Mouse (Mus musculus) skeletal muscle tissue, adult 2 months (tissue): ENCODE results near the gene Ier3.
"Not testable (repeated sequence)": the region's sequence is repeated elsewhere in the genome, so short reads cannot be mapped to it uniquely, and the experiment has no call there.

ENCODE experiments used
- DNase-seq: peaks from one replicate; pipeline ENCODE4 v3.0.0-alpha.2; 2012; ENCODE audit warnings: low read depth, low spot score

Gene Ier3

GRCm38 (mm10) chr17:35835424-35836140, 14.1 kb downstream of the Ier3 start:
- no peak for DNase-seq

- DNase-seq = peak; percentile 80
Observed at GRCm38 (mm10) chr17:35836178-35836965, 14.9 kb downstream of the Ier3 start.

GRCm38 (mm10) chr17:35836991-35837422, 15.5 kb downstream of the Ier3 start:
- no peak for DNase-seq

DNA sequence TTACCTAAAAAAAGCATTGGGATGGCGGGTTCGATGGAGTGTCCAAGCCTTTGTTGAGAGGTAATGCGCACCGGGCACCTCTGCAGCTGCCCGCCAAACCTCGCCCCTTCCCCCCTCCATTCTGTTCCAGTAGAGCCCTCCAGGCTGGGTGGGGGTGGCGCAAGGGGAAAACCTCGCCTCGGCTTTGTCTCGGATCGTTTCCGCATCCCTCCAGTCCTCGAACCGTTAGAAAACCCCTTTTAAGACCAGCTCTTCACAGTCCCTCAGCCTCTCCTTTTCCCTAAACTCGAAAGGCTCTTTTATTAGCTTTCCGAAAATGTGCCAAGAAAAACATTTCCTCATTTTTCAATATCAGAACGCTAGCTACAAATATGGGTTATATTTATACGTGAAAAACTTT, 16.0 kb downstream of the Ier3 start:
- DNase-seq = no peak

DNA sequence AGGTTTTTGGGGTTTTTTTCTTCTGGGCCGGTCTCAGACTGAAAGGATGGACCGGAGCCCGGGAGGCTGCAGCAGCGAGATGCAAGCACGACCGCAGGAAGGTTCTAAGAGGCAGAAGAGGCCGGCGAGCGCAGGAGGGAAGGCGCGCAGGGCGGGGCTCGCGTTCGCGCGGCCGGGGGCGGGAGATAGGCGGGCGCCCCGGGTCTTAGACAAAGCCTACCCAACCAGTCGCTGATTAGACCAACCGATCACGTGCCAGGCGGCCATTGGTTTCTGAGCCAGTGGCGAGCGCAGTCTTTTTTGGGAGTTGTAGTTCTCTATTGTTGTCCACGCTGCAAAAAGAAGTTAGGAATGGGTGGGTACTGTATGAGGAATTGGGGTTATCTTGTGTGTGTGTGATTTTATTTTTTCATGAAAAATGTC, 16.6 kb downstream of the Ier3 start, which contains the start of gene Tubb5:
Gene Tubb5 (minus strand): TSS at position 185 of the 423 bp plus-strand sequence.
- peak; percentile 93 for DNase-seq

GRCm38 (mm10) chr17:35838570-35838969, 17.1 kb downstream of the Ier3 start:
- no peak for DNase-seq

DNA sequence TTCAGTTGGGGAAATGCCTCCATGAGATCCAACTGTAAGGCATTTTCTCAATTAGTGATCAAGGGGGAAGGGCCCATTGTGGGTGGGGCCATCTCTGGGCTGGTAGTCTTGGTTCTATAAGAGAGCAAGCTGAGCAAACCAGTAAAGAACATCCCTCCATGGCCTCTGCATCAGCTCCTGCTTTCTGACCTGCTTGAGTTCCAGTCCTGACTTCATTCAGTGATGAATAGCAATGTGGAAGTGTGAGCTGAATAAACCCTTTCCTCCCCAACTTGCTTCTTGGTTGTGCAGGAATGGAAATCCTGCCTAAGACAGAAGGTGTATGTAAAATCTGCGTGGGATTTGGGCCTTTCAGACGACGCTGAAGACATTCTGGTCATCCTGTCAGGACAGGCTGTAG, 17.5 kb downstream of the Ier3 start:
- DNase-seq = not testable (repeated sequence)

GRCm38 (mm10) chr17:35840561-35840960, 19.1 kb downstream of the Ier3 start:
- no peak for DNase-seq

DNA sequence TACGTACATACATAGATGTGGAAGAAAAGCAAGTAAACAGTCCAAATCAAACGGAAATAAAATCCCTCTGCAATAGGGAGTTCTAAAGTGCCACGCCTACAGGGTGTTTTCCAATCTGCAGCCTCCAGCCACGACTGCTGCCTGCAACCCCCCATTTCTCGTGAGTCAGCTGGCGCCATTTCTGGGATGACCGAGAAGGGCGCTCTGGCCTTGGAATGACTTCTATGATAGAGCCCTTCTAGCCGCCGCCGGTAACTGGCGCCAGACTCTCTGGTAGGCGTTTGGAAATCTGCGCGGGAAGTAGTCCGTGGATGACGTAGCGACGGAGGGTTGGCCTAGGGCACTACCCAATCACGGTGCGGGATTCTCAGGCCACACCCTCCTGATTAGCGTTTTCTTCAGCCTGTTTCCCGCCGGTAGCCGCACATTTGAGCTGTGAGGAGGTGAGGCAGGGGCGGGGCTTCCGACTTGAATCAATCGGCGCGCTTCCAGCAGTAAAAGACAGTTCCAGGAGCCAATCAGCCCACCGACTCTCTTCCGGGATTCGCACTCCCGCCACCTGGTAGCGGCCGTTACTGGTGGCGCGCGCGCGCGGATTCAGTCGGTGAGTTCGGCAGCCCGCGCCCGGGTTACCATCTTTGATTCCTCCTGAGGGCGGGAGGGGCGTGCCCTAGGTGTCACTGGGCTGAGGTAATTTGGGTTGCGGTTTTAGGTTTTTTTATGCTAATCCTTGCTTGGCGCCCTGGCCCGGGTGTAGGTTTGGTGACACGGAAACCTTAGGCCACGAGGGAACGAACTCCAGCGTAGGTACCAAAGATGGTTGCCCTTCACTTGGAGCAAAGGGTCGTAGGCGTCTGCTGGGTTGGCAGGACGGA, 19.8 kb downstream of the Ier3 start, which contains the start of gene Mdc1:
Gene Mdc1 (plus strand): TSS at position 440 of the 875 bp plus-strand sequence.
- DNase-seq = peak; percentile 99

- DNase-seq = no peak
Observed at GRCm38 (mm10) chr17:35842006-35842405, 20.5 kb downstream of the Ier3 start.

- DNase-seq = no peak
Observed at GRCm38 (mm10) chr17:35843514-35843913, 22.0 kb downstream of the Ier3 start.

DNA sequence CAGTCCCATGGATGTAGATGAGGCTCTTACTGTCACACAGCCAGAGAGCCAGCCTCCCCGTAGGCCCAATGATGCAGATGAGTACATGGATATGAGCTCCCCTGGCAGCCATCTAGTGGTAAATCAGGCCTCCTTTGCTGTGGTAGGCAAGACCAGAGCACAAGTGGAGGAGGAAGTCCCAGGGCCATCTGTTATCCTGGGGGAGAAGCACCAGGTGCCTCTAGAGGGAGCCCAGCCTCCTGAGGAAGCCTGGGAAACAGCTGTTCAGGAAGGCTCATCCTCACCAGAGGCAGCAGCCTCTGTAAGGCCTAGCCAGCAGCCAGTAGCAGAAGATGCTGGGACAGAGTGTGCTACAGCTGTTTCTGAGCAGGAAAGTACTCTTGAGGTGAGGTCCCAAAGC, 26.6 kb downstream of the Ier3 start:
- no peak for DNase-seq

- no peak for DNase-seq
Observed at GRCm38 (mm10) chr17:35850974-35851373, 29.5 kb downstream of the Ier3 start.

DNA sequence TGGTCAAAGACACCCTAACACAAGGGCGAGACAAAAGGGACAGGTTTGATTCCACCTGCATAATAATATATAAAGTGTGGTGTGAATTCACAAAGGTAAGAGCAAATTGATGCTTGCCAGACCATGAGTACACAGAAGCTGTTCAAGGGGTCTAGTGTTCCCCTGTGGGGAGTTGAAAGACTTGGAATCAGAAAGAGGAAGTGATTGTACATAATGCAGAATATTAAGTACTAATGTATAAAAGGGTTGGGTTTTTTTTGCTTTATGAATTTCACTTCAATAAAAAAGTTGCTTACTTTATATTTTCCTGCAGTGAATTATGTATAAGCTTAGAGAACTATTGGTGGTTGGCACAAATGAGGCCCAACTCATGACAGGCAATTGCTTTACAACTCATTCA, 37.9 kb downstream of the Ier3 start:
- DNase-seq = no peak

GRCm38 (mm10) chr17:35859835-35860234, 38.4 kb downstream of the Ier3 start:
- no peak for DNase-seq

- no peak for DNase-seq
Observed at GRCm38 (mm10) chr17:35860831-35861197, 39.3 kb downstream of the Ier3 start.

DNA sequence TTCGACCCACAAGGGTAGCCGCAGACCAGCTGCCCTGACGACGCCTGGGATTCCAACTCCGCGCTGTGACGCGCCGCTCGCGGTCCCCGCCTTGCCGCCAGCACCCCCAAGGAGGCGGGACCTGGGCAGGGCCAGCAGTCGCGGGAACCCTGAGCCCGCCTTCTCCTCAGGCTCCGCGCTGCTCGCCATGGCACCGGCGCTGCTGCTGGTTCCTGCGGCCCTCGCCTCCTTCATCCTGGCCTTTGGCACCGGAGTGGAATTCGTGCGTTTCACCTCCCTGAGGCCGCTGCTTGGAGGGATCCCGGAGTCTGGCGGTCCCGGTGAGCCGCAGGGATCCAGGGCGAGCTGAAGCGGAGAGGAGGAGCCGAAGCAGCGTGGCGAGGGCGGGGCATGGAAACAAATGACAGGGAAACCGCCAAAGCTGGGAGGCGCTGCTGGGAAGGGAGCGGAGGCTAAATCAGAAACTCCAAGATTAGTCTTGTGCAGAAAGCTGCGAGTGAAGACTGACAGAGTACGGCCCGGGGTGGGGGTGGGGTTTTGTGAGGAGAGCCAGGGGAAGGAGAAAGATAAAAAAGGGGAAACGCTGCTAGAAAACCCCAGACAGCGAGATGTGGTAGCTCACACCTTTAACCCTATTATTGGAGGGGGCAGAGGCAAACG, 39.8 kb downstream of the Ier3 start, which contains the start of gene Nrm:
Gene Nrm (plus strand): TSS at position 121 of the 660 bp plus-strand sequence.
- peak; percentile 66 for DNase-seq

GRCm38 (mm10) chr17:35864832-35865353, 43.4 kb downstream of the Ier3 start:
- DNase-seq = no peak

DNA sequence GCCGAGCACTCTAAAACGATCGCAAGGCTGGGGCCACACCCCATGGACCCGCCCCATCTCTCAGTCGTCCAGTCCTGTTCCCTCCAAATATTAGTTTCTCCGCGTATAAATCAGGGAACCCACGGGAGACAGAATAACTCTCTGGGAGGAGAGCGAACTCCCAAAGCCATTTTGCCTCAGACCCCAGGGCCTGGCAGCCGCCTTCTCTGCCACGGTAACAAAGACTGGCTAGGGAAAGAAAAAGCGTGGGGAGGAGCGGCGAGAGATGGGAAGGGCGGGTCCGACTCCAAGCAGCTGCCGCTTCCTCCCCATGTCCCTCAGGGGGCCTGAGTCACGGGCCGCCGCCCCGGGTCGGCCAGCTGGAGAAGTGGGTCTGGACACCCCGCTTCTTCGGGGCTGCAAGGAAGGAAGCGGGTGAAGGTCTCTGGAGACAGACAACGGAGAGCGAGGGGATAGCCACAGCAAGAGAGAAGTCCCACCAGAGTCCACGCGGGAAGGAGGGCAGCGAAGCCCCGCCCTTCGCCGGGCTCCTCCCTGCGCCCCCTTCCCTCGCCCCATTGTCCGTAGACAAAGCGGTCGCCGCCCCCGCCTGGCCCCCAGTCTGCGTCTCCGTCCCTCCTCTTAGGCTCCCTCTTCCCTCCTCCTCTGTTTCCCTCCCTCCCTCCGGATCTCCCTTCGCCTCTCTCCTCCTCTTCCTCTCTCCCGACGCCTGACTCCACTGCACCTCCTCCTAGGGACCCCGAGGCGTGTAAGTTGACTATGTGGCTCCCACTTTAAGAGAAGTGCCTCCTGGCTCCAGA, 44.2 kb downstream of the Ier3 start, which contains the start of gene Ppp1r18:
Gene Ppp1r18 (plus strand): TSS at position 113 of the 800 bp plus-strand sequence.
- DNase-seq = peak; percentile 70

GRCm38 (mm10) chr17:35866281-35866831, 44.9 kb downstream of the Ier3 start:
- peak; percentile 54 for DNase-seq
